Mouse (Mus musculus): ENCODE measurements around the gene Il12rb1. TPM values are rescaled to one million over a fixed set of nuclear protein-coding genes. Genes with fewer than 3 reads are reported as not detected.
A peak's percentile ranks its signal among the peaks of the same experiment; 100 is the strongest.

Il12rb1 gene
- polyA plus RNA-seq, 1 experiment from 2014 or later, result 0.16 TPM

DNA sequence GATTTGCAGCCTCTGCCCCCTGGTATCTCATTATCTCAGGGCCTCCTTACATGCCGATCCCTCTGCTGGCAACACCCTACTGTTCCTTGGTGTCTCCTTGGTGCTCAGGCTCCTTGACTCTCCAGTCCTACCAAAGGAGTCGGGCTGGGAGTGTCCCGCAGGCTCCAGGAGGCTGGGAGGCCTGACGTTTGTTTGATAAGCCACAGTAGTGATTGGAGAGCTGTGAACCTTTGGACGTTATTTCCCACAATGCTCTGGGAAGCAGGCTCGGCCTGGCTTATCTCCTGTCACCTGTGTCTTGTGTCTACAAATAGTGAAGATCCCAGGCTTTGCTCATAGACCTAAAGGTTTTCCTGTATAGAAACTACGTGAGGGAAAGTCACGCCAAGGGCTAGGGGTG is 44.2 kb upstream of the Il12rb1 start:
- DNase-seq (ENCODE audit: low spot score) (no peak), ATAC-seq (no peak)
- Histone ChIP-seq H3K27ac (ENCODE audit: low read length) (no peak overlapping the region), H3K27me3 (replicated peaks; ENCODE audit: insufficient read depth, low read length) (no peaks in the 10 kb centered on the region), H3K4me2 (replicated peaks; ENCODE audit: low read depth, low read length) (no peak overlapping the region), H3K4me1 (ENCODE audit: insufficient read depth, low read depth, low read length) (peaks cover 12% of the 10 kb centered on the region; the same call in 1 of the 2 replicates), H3K36me3 (ENCODE audit: insufficient read depth, low read length) (0 out of 2 replicates have a peak, but pooled peaks cover 4% of the 10 kb centered on the region), H3K4me3 (ENCODE audit: low read depth, low read length) (no peak overlapping the region), H3K9me3 (ENCODE audit: low read length) (no peaks in the 10 kb centered on the region), H3K9ac (replicated peaks; ENCODE audit: low read depth) (no peak overlapping the region)
- no peak for TF ChIP-seq CTCF (IDR thresholded peaks at IDR 0.05)
- WGBS, result 67% methylated on average over 8 of the region's 8 CpGs

- TF ChIP-seq CTCF (IDR thresholded peaks at IDR 0.05), result no peak
- TF ChIP-seq EP300 (IDR thresholded peaks at IDR 0.05), result no peak
- Histone ChIP-seq H3K36me3 (ENCODE audit: insufficient read depth, low read length) (0 out of 2 replicates have a peak, but pooled peaks cover 6% of the 10 kb centered on the region), H3K4me3 (ENCODE audit: low read depth, low read length) (no peak overlapping the region), H3K4me2 (replicated peaks; ENCODE audit: low read depth, low read length) (no peak overlapping the region), H3K27me3 (replicated peaks; ENCODE audit: insufficient read depth, low read length) (no peaks in the 10 kb centered on the region), H3K9ac (replicated peaks; ENCODE audit: low read depth) (no peak overlapping the region), H3K9me3 (ENCODE audit: low read length) (no peaks in the 10 kb centered on the region), H3K27ac (ENCODE audit: low read length) (no peak overlapping the region), H3K4me1 (ENCODE audit: insufficient read depth, low read depth, low read length) (peaks cover 9% of the 10 kb centered on the region; the same call in 1 of the 2 replicates)
- WGBS, result 88% methylated on average over 13 of the region's 13 CpGs
- no peak for ATAC-seq
- DNase-seq (ENCODE audit: low spot score), result no peak
These were observed 43.6 kb upstream of the Il12rb1 start for GRCm38 (mm10) chr8:70764676-70765075.

DNA sequence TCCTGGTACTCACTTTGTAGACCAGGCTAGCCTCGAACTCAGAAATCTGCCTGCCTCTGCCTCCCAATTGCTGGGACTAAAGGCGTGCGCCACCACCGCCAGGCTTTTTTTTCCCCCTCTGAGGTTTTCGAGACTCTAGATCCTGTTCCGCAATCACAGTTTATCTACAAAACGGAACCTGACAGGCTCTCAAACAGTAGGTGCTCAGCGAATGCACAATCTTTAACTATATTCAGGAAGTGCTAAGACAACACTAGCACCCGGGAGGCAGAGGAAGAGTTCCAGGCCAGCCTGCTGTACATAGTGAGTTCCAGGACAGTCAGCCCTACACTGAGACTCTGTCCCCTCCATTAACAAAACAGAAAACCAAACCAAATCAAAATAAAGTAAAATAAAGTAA is 42.9 kb upstream of the Il12rb1 start:
- peak; percentile 56 for DNase-seq (ENCODE audit: low spot score)
- Histone ChIP-seq H3K4me2 (replicated peaks; ENCODE audit: low read depth, low read length) (peak overlapping the region; percentile 52), H3K9me3 (ENCODE audit: low read length) (no peaks in the 10 kb centered on the region), H3K36me3 (ENCODE audit: insufficient read depth, low read length) (0 out of 2 replicates have a peak, but pooled peaks cover 6% of the 10 kb centered on the region), H3K27ac (ENCODE audit: low read length) (no peak overlapping the region), H3K27me3 (replicated peaks; ENCODE audit: insufficient read depth, low read length) (no peaks in the 10 kb centered on the region), H3K4me3 (ENCODE audit: low read depth, low read length) (peak overlapping the region; percentile 23), H3K9ac (replicated peaks; ENCODE audit: low read depth) (no peak overlapping the region), H3K4me1 (ENCODE audit: insufficient read depth, low read depth, low read length) (peaks cover 2% of the 10 kb centered on the region; the same call in 1 of the 2 replicates)
- WGBS, result 59% methylated on average over 9 of the region's 9 CpGs
- no peak for ATAC-seq
- TF ChIP-seq CTCF (IDR thresholded peaks at IDR 0.05), result no peak
- TF ChIP-seq EP300 (IDR thresholded peaks at IDR 0.05), result no peak

DNA sequence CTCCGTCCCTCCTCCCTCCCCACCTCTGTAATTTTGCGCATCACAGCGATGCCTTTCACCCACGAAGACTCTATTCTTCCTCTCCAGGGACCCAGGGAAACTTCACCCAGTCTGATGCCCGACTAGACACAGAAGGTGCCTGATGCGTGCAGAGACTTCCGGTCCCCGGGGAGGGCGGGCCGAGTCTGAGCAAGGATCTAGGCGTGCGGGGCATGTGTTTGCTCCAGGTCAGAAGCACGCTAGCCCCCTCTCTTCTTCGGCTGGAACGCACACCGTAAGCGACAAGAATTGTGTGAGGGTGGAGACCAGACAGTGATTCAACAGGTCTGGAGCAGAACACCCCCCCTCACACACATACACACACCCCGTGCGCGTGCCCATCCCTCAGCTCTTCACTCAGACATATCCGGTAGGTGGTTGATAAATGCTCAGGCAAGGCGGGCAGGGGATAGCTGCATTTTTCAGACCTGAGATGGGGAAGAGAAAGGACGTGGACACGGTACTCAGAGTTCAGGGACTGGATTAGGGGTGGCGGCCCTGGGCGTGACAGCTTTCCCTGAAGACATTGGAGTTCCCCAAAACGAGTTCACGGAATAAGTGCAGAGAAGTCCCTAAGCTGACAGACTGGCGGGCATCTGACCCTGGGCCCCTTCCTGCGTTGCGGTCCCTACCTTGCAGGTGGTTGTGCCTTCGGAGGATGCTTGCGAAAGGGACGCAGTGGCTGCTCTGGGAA is 42.2 kb upstream of the Il12rb1 start:
- no peak overlapping the region; the same call in 1 of the 2 replicates for H3K9ac ChIP-seq (replicated peaks; ENCODE audit: low read depth)
- H3K27ac ChIP-seq (ENCODE audit: low read length), result no peak overlapping the region
- ATAC-seq, result no peak
- H3K4me3 ChIP-seq (ENCODE audit: low read depth, low read length), result peak overlapping the region; percentile 23
- H3K9me3 ChIP-seq (ENCODE audit: low read length), result no peaks in the 10 kb centered on the region
- H3K4me1 ChIP-seq (ENCODE audit: insufficient read depth, low read depth, low read length), result no peaks in the 10 kb centered on the region
- WGBS, result 2% methylated on average over 34 of the region's 34 CpGs
- TF ChIP-seq EP300 (IDR thresholded peaks at IDR 0.05) (no peak), CTCF (IDR thresholded peaks at IDR 0.05) (no peak)
- H3K4me2 ChIP-seq (replicated peaks; ENCODE audit: low read depth, low read length), result peak overlapping the region; percentile 52
- DNase-seq (ENCODE audit: low spot score), result no peak
- no peaks in the 10 kb centered on the region for H3K27me3 ChIP-seq (replicated peaks; ENCODE audit: insufficient read depth, low read length)
- H3K36me3 ChIP-seq (ENCODE audit: insufficient read depth, low read length), result peaks cover 6% of the 10 kb centered on the region; the same call in 1 of the 2 replicates

- no peaks in the 10 kb centered on the region for H3K9me3 ChIP-seq (ENCODE audit: low read length)
- no peaks in the 10 kb centered on the region for H3K27me3 ChIP-seq (replicated peaks; ENCODE audit: insufficient read depth, low read length)
- WGBS, result 7% methylated on average over 20 of the region's 21 CpGs
- H3K36me3 ChIP-seq (ENCODE audit: insufficient read depth, low read length), result peaks cover 6% of the 10 kb centered on the region; the same call in 1 of the 2 replicates
- no peaks in the 10 kb centered on the region for H3K4me1 ChIP-seq (ENCODE audit: insufficient read depth, low read depth, low read length)
- peak overlapping the region; percentile 23 for H3K4me3 ChIP-seq (ENCODE audit: low read depth, low read length)
- no peak for TF ChIP-seq CTCF (IDR thresholded peaks at IDR 0.05)
- TF ChIP-seq EP300 (IDR thresholded peaks at IDR 0.05), result no peak
- H3K4me2 ChIP-seq (replicated peaks; ENCODE audit: low read depth, low read length), result peak overlapping the region; percentile 52
- H3K27ac ChIP-seq (ENCODE audit: low read length), result 0 out of 2 replicates have a peak overlapping the region, but pooled peaks have one; percentile 0
- H3K9ac ChIP-seq (replicated peaks; ENCODE audit: low read depth), result no peak overlapping the region; the same call in 1 of the 2 replicates
- ATAC-seq (peak; percentile 83), DNase-seq (ENCODE audit: low spot score) (peak; percentile 94)
These were observed 41.4 kb upstream of the Il12rb1 start for GRCm38 (mm10) chr8:70766571-70767440.

GRCm38 (mm10) chr8:70767503-70767902 is 40.7 kb upstream of the Il12rb1 start:
- DNase-seq (ENCODE audit: low spot score), result no peak
- H3K36me3 ChIP-seq (ENCODE audit: insufficient read depth, low read length), result peaks cover 6% of the 10 kb centered on the region; the same call in 1 of the 2 replicates

More at GRCm38 (mm10) chr8:70767503-70767902, 40.7 kb upstream of the Il12rb1 start:
- WGBS, result 77% methylated on average over 6 of the region's 6 CpGs
- H3K4me2 ChIP-seq (replicated peaks; ENCODE audit: low read depth, low read length), result no peak overlapping the region
- H3K9ac ChIP-seq (replicated peaks; ENCODE audit: low read depth), result no peak overlapping the region
- H3K27ac ChIP-seq (ENCODE audit: low read length), result no peak overlapping the region
- H3K27me3 ChIP-seq (replicated peaks; ENCODE audit: insufficient read depth, low read length), result no peaks in the 10 kb centered on the region
- H3K4me3 ChIP-seq (ENCODE audit: low read depth, low read length), result no peak overlapping the region
- H3K9me3 ChIP-seq (ENCODE audit: low read length), result no peaks in the 10 kb centered on the region
- ATAC-seq, result no peak
- H3K4me1 ChIP-seq (ENCODE audit: insufficient read depth, low read depth, low read length), result no peaks in the 10 kb centered on the region
- TF ChIP-seq EP300 (IDR thresholded peaks at IDR 0.05), result no peak
- TF ChIP-seq CTCF (IDR thresholded peaks at IDR 0.05), result no peak

Data from lung, postnatal 0 days (tissue).